Mouse (Mus musculus) liver, embryonic 14.5 days (tissue): ENCODE measurements at regions not wholly inside any gene's neighbourhood (a gene's known extent, or its start where the extent isn't known, plus 50 kb on each side); places are given as distances from the start of the nearest gene placed in this dataset.

ENCODE experiments used
- CTCF ChIP-seq: IDR thresholded peaks from 2 replicates; pipeline ENCODE4 v1.5.1; 2016; ENCODE audit warnings: antibody characterized with exemption, low read depth, control low read depth
- EP300 ChIP-seq: IDR thresholded peaks from 2 replicates; pipeline ENCODE4 v1.6.1; 2016; ENCODE audit warnings: antibody characterized with exemption, low read depth

DNA sequence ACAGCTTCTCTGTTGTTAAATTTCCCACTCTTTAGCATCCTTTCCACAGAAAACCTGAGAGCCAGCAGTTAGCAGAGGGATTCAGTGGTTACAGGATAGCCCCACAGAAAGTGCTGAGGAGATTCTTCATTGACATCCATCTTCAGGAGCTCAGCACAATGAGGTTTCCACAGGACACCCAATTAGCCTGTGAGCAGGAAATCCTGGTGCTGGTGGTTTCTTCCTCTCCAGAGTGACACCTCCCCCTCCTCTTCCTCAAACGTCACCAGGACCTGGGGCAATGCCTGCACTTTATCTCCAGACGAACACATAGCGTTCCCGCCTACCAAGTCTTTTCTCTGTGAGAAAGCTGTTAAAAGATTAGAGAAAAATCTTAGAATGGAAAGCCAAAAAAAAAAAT lies 70.7 kb downstream of the Lrrc30 start:
- TF ChIP-seq CTCF (no peak), EP300 (no peak)
